Mouse (Mus musculus): ENCODE results near the gene Cdr2l.

Gene Cdr2l

GRCm38 (mm10) chr11:115381743-115382539, at the start of gene Cdr2l:
Cdr2l (plus strand) TSS chr11:115381916.
- DNase-seq (ENCODE audit: low spot score in 2 of 2), result peak; percentile 84 to 87

GRCm38 (mm10) chr11:115334531-115334930, 47.2 kb upstream of the Cdr2l start, which contains the start of gene Otop3:
Otop3 (plus strand) TSS chr11:115334731.
- no peak for DNase-seq (ENCODE audit: low spot score in 2 of 2)

GRCm38 (mm10) chr11:115335223-115335622, 46.5 kb upstream of the Cdr2l start:
- no peak for DNase-seq (ENCODE audit: low spot score in 2 of 2)

- DNase-seq (ENCODE audit: low spot score in 2 of 2), result no peak
These were observed 45.6 kb upstream of the Cdr2l start for GRCm38 (mm10) chr11:115336115-115336514.

- no peak for DNase-seq (ENCODE audit: low spot score in 2 of 2)
These were observed 44.4 kb upstream of the Cdr2l start for GRCm38 (mm10) chr11:115337350-115337749.

- DNase-seq (ENCODE audit: low spot score in 2 of 2), result no peak
These were observed 43.9 kb upstream of the Cdr2l start for GRCm38 (mm10) chr11:115337826-115338225.

GRCm38 (mm10) chr11:115341246-115341645, 40.5 kb upstream of the Cdr2l start:
- no peak for DNase-seq (ENCODE audit: low spot score in 2 of 2)

GRCm38 (mm10) chr11:115341866-115342265, 39.9 kb upstream of the Cdr2l start:
- DNase-seq (ENCODE audit: low spot score in 2 of 2), result no peak

- DNase-seq (ENCODE audit: low spot score in 2 of 2), result no peak
These were observed 36.7 kb upstream of the Cdr2l start for GRCm38 (mm10) chr11:115344967-115345366.

GRCm38 (mm10) chr11:115345515-115345914, 36.2 kb upstream of the Cdr2l start:
- DNase-seq (ENCODE audit: low spot score in 2 of 2), result no peak

- no peak for DNase-seq (ENCODE audit: low spot score in 2 of 2)
These were observed 33.0 kb upstream of the Cdr2l start for GRCm38 (mm10) chr11:115348681-115349248.

- no peak for DNase-seq (ENCODE audit: low spot score in 2 of 2)
These were observed 31.7 kb upstream of the Cdr2l start for GRCm38 (mm10) chr11:115349976-115350375.

GRCm38 (mm10) chr11:115353375-115353774, 28.3 kb upstream of the Cdr2l start:
- DNase-seq (ENCODE audit: low spot score in 2 of 2), result no peak

GRCm38 (mm10) chr11:115354183-115354582, 27.5 kb upstream of the Cdr2l start:
- DNase-seq (ENCODE audit: low spot score in 2 of 2), result no peak

GRCm38 (mm10) chr11:115358468-115358867, 23.2 kb upstream of the Cdr2l start:
- peak; percentile 51 to 66 for DNase-seq (ENCODE audit: low spot score in 2 of 2)

GRCm38 (mm10) chr11:115359293-115359692, 22.4 kb upstream of the Cdr2l start:
- no peak for DNase-seq (ENCODE audit: low spot score in 2 of 2)

GRCm38 (mm10) chr11:115359726-115360125, 22.0 kb upstream of the Cdr2l start:
- DNase-seq (ENCODE audit: low spot score in 2 of 2), result no peak

GRCm38 (mm10) chr11:115364136-115364535, 17.6 kb upstream of the Cdr2l start:
- peak; percentile 33 to 46 for DNase-seq (ENCODE audit: low spot score in 2 of 2)

- no peak for DNase-seq (ENCODE audit: low spot score in 2 of 2)
These were observed 15.5 kb upstream of the Cdr2l start for GRCm38 (mm10) chr11:115366039-115366705.

GRCm38 (mm10) chr11:115366706-115367394, 14.9 kb upstream of the Cdr2l start:
- peak in 1 of 2 experiments; percentile 53 for DNase-seq (ENCODE audit: low spot score in 2 of 2)

GRCm38 (mm10) chr11:115367395-115367944, 14.2 kb upstream of the Cdr2l start, which contains the start of gene Hid1:
Hid1 (minus strand) TSS chr11:115367756.
- DNase-seq (ENCODE audit: low spot score in 2 of 2), result peak; percentile 81 to 94

GRCm38 (mm10) chr11:115370368-115370767, 11.3 kb upstream of the Cdr2l start:
- DNase-seq (ENCODE audit: low spot score in 2 of 2), result no peak
